Comparison of ENCODE assay signal across 9 mouse cellular contexts in genomic region chr1:179865561-179865960, GRCm38 (mm10).
DNase-seq lines count a peak whose midpoint lies in the region; ATAC-seq and TF ChIP-seq lines count a peak whose summit lies in the region.
"Had no signal": no experiment of that assay in that cellular context is flagged by ENCODE, and none has a peak within 500 bp of the region (broad histone marks: within the 10 kb centered on the region; RNA-seq: fewer than 3 reads in every experiment).

No protein-coding gene starts in this region.

- TF ChIP-seq POLR2A in cerebellum, adult 2 months (IDR thresholded peaks at IDR 0.05; ENCODE audit: borderline replicate concordance, insufficient read depth, low read length), result no peak

- no peak for ATAC-seq in neural tube, embryonic 11.5 days (ENCODE audit: insufficient read depth, low FRiP score, low TSS enrichment)
- ATAC-seq in liver, embryonic 11.5 days (replicated peaks; ENCODE audit: low FRiP score), result 0 out of 2 replicates have a peak, but pooled peaks have one; percentile 25

- no peak overlapping the region for H3K9ac ChIP-seq in neural tube, embryonic 11.5 days (ENCODE audit: low read length)
- no peak overlapping the region for H3K9ac ChIP-seq in liver, embryonic 11.5 days (ENCODE audit: low read depth, low read length)
- H3K9ac ChIP-seq: limb, embryonic 12.5 days had no signal

- peak overlapping the region; percentile 31; the same call in 1 of the 2 replicates for H3K27ac ChIP-seq in neural tube, embryonic 11.5 days (ENCODE audit: low read depth, low read length)
- peak overlapping the region; percentile 38; the same call in 1 of the 2 replicates for H3K27ac ChIP-seq in liver, embryonic 11.5 days (ENCODE audit: low read depth, low read length)
- H3K27ac ChIP-seq in cerebellum, adult 2 months (ENCODE audit: insufficient read depth, low read length), result no peak overlapping the region

- 49% methylated on average over 11 of the region's 11 CpGs for WGBS in neural tube, embryonic 11.5 days
- WGBS in liver, embryonic 11.5 days, result 52% methylated on average over 11 of the region's 11 CpGs
- 67% methylated on average over 11 of the region's 11 CpGs for WGBS in cerebellum, adult 2 months

- DNase-seq in neural tube, embryonic 11.5 days (ENCODE audit: low spot score), result no peak
- DNase-seq in neural tube, embryonic 10.5 days (ENCODE audit: extremely low spot score, low spot score), result no peak
- DNase-seq in heart, postnatal 4 days, result peak; percentile 24
- DNase-seq in liver, embryonic 11.5 days (ENCODE audit: low spot score), result no peak
- no peak for DNase-seq in cerebellum, adult 18-20 months
- no peak for DNase-seq in cerebellum, adult 2 months
- DNase-seq in urinary bladder, postnatal 10 days (ENCODE audit: low spot score), result no peak
- DNase-seq: cerebellum, adult 9-11 months had no signal

- H3K36me3 ChIP-seq in neural tube, embryonic 11.5 days (ENCODE audit: control insufficient read depth, insufficient read depth, low read length), result no peaks in the 10 kb centered on the region
- H3K36me3 ChIP-seq in liver, embryonic 11.5 days (ENCODE audit: control insufficient read depth, insufficient read depth, low read length), result no peaks in the 10 kb centered on the region
- H3K36me3 ChIP-seq: limb, embryonic 12.5 days had no signal

- H3K27me3 ChIP-seq in neural tube, embryonic 11.5 days (ENCODE audit: control insufficient read depth, insufficient read depth, low read length), result no peaks in the 10 kb centered on the region
- no peaks in the 10 kb centered on the region for H3K27me3 ChIP-seq in liver, embryonic 11.5 days (replicated peaks; ENCODE audit: control insufficient read depth, insufficient read depth, low read length)
- no peaks in the 10 kb centered on the region for H3K27me3 ChIP-seq in cerebellum, adult 2 months (ENCODE audit: control insufficient read depth, insufficient read depth, low read length)
- H3K27me3 ChIP-seq: limb, embryonic 12.5 days had no signal

- no peak overlapping the region for H3K4me2 ChIP-seq in neural tube, embryonic 11.5 days (ENCODE audit: low read depth)
- H3K4me2 ChIP-seq in liver, embryonic 11.5 days, result no peak overlapping the region
- H3K4me2 ChIP-seq: limb, embryonic 12.5 days had no signal

- no peaks in the 10 kb centered on the region for H3K4me1 ChIP-seq in neural tube, embryonic 11.5 days (ENCODE audit: control insufficient read depth, insufficient read depth, low read length)
- H3K4me1 ChIP-seq in liver, embryonic 11.5 days (replicated peaks; ENCODE audit: control insufficient read depth, insufficient read depth, low read length), result peaks cover 15% of the 10 kb centered on the region
- peaks cover 6% of the 10 kb centered on the region for H3K4me1 ChIP-seq in cerebellum, adult 2 months (ENCODE audit: control insufficient read depth, insufficient read depth, low read length)

- H3K9me3 ChIP-seq in neural tube, embryonic 11.5 days (ENCODE audit: control insufficient read depth, low read length), result no peaks in the 10 kb centered on the region
- H3K9me3 ChIP-seq in liver, embryonic 11.5 days (ENCODE audit: control insufficient read depth, low read length), result no peaks in the 10 kb centered on the region

- H3K4me3 ChIP-seq in neural tube, embryonic 11.5 days (ENCODE audit: low read depth, low read length), result no peak overlapping the region
- no peak overlapping the region for H3K4me3 ChIP-seq in liver, embryonic 11.5 days (ENCODE audit: low read depth, low read length)
- no peak overlapping the region for H3K4me3 ChIP-seq in cerebellum, adult 2 months (replicated peaks; ENCODE audit: insufficient read depth, low read depth, low read length)
- H3K4me3 ChIP-seq: limb, embryonic 12.5 days had no signal

- no peak for TF ChIP-seq CTCF in cerebellum, adult 2 months (IDR thresholded peaks at IDR 0.05; ENCODE audit: borderline replicate concordance, insufficient read depth, low read depth, low read length)
